Mouse (Mus musculus): ENCODE measurements at regions not wholly inside any gene's neighbourhood (a gene's known extent, or its start where the extent isn't known, plus 50 kb on each side); places are given as distances from the start of the nearest gene placed in this dataset.

DNA sequence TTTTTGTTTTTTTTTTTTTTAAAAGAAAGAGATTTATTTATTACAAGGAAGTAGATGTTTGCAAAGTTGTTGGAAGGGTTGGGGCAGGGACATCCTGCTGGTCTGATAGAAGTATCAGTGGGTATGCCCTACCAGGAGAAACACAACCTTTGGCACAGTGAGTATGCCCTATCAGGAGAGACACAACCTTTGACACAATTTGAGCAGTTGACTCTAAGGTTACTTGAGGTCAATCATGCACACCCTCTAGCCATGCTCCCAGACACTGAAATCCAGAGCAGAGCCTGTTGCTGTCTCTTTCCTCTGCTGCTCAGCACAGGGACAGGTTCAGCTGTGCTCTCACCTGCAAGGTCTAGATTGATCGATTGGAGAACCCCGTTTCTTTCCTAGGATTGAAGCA lies 164.2 kb upstream of the Gjb5 start:
- no peaks in the 10 kb centered on the region for H3K36me3 ChIP-seq (ENCODE audit: insufficient read depth, low read length)
- H3K4me3 ChIP-seq (replicated peaks; ENCODE audit: low read length) = no peak overlapping the region
- H3K27me3 ChIP-seq (ENCODE audit: insufficient read depth, low read length) = no peaks in the 10 kb centered on the region
- no peaks in the 10 kb centered on the region for H3K9me3 ChIP-seq (ENCODE audit: low read length)
- no peaks in the 10 kb centered on the region for H3K4me1 ChIP-seq (replicated peaks; ENCODE audit: low read depth, low read length)
- TF ChIP-seq CTCF (conservative IDR thresholded peaks at IDR 0.05; ENCODE audit: low read length) = no peak
- TF ChIP-seq POU5F1 (IDR thresholded peaks at IDR 0.05; ENCODE audit: borderline replicate concordance, low read length) = no peak
- no peak for TF ChIP-seq NANOG (IDR thresholded peaks at IDR 0.05; ENCODE audit: borderline replicate concordance, low read length)

DNA sequence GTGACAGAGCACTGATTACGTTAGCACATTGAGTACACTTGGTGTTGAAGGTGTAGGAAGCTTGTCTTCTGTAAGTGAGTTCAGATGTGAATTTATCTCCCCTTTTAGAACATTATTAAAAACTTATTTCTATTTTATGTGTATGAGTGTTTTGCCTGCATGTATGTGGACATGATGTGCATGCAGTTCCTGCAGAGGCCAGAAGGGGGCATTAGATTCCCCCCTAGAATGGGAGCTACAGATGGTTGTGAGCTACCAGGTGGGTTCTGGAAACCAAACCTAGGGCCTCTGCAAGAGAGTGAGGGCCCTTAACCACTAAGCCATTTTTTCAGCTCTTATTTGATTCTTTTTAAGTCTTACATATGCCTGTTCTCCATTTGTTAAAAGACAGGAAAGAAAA lies 160.0 kb upstream of the Gjb5 start:
- no peaks in the 10 kb centered on the region for H3K4me1 ChIP-seq (replicated peaks; ENCODE audit: low read depth, low read length)
- H3K27me3 ChIP-seq (ENCODE audit: insufficient read depth, low read length) = no peaks in the 10 kb centered on the region
- TF ChIP-seq POU5F1 (IDR thresholded peaks at IDR 0.05; ENCODE audit: borderline replicate concordance, low read length) (no peak), CTCF (conservative IDR thresholded peaks at IDR 0.05; ENCODE audit: low read length) (peak; percentile 76), NANOG (IDR thresholded peaks at IDR 0.05; ENCODE audit: borderline replicate concordance, low read length) (no peak)
- H3K36me3 ChIP-seq (ENCODE audit: insufficient read depth, low read length) = no peaks in the 10 kb centered on the region
- no peak overlapping the region for H3K4me3 ChIP-seq (replicated peaks; ENCODE audit: low read length)
- no peaks in the 10 kb centered on the region for H3K9me3 ChIP-seq (ENCODE audit: low read length)

DNA sequence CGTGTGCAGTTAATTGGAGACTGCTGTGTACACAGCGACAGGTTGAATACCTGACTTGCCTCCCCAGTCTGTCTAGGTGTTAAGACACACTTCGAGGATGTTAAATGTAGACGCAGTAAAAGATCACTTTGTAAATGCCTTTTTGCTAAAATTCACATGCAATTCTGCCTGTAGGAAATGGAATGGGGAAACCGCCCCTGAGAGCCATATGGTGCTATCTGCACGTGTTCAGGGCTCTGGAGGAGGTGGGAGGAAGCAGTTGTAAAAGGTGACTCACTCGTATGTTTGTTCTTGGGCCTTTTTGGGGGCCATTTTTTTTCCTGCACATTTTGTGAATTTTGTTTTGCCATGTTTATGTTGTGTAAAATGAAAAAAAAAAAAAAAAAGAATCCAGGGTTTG lies 159.6 kb upstream of the Gjb5 start:
- TF ChIP-seq CTCF (conservative IDR thresholded peaks at IDR 0.05; ENCODE audit: low read length) = no peak
- no peak for TF ChIP-seq POU5F1 (IDR thresholded peaks at IDR 0.05; ENCODE audit: borderline replicate concordance, low read length)
- TF ChIP-seq NANOG (IDR thresholded peaks at IDR 0.05; ENCODE audit: borderline replicate concordance, low read length) = no peak
- Histone ChIP-seq H3K4me3 (replicated peaks; ENCODE audit: low read length) (no peak overlapping the region), H3K36me3 (ENCODE audit: insufficient read depth, low read length) (no peaks in the 10 kb centered on the region), H3K9me3 (ENCODE audit: low read length) (no peaks in the 10 kb centered on the region), H3K27me3 (ENCODE audit: insufficient read depth, low read length) (no peaks in the 10 kb centered on the region), H3K4me1 (replicated peaks; ENCODE audit: low read depth, low read length) (no peaks in the 10 kb centered on the region)

DNA sequence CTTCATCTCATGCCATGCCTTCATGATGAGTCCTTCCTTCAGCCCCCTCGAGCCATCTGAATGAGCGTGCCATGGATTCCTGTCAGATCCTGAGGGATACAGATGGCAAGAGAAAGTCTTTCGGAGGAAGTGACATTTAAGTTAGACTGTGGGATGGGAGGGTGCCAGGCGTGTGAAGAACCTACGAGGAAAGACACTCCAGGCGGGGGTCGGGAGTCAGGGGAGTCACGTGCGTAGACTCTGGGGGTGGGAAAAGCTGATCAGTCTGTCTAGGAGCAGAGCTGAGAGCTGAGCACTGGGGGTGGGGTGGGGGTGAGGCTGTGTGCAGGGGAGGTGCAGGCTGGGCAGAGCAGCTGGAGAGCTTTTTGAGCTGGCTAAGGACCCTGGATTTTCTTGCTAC lies 152.0 kb upstream of the Gjb5 start:
- H3K27me3 ChIP-seq (ENCODE audit: insufficient read depth, low read length) = no peaks in the 10 kb centered on the region
- H3K4me3 ChIP-seq (replicated peaks; ENCODE audit: low read length) = no peak overlapping the region
- no peaks in the 10 kb centered on the region for H3K4me1 ChIP-seq (replicated peaks; ENCODE audit: low read depth, low read length)
- H3K36me3 ChIP-seq (ENCODE audit: insufficient read depth, low read length) = no peaks in the 10 kb centered on the region
- no peaks in the 10 kb centered on the region for H3K9me3 ChIP-seq (ENCODE audit: low read length)
- TF ChIP-seq NANOG (IDR thresholded peaks at IDR 0.05; ENCODE audit: borderline replicate concordance, low read length) (no peak), CTCF (conservative IDR thresholded peaks at IDR 0.05; ENCODE audit: low read length) (no peak), POU5F1 (IDR thresholded peaks at IDR 0.05; ENCODE audit: borderline replicate concordance, low read length) (no peak)

DNA sequence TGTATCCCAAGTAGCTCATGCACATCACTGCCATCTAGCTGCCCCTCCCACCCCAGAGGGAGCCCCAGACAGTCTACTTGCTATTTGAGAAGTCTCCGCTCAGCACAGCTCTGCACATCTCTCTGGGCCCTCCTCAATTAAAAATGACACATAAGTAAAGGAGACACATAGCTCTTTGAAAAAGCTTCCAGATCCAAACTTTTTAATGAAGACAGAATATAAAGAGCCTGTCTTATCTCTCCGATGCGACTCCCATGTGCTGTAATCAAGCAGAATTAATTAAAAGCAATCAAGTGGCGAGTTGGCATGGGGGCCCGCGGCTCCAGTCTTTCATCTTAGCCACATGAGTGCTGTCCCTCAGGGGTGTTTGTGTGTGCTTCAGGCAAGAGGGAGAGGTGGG lies 144.6 kb upstream of the Gjb5 start:
- H3K9me3 ChIP-seq (ENCODE audit: low read length) = no peaks in the 10 kb centered on the region
- TF ChIP-seq CTCF (conservative IDR thresholded peaks at IDR 0.05; ENCODE audit: low read length) (no peak), NANOG (IDR thresholded peaks at IDR 0.05; ENCODE audit: borderline replicate concordance, low read length) (no peak), POU5F1 (IDR thresholded peaks at IDR 0.05; ENCODE audit: borderline replicate concordance, low read length) (no peak)
- 0 out of 2 replicates have a peak, but pooled peaks cover 3% of the 10 kb centered on the region for H3K27me3 ChIP-seq (ENCODE audit: insufficient read depth, low read length)
- no peak overlapping the region for H3K4me3 ChIP-seq (replicated peaks; ENCODE audit: low read length)
- no peaks in the 10 kb centered on the region for H3K36me3 ChIP-seq (ENCODE audit: insufficient read depth, low read length)
- H3K4me1 ChIP-seq (replicated peaks; ENCODE audit: low read depth, low read length) = peaks cover 6% of the 10 kb centered on the region; the same call in 1 of the 2 replicates

DNA sequence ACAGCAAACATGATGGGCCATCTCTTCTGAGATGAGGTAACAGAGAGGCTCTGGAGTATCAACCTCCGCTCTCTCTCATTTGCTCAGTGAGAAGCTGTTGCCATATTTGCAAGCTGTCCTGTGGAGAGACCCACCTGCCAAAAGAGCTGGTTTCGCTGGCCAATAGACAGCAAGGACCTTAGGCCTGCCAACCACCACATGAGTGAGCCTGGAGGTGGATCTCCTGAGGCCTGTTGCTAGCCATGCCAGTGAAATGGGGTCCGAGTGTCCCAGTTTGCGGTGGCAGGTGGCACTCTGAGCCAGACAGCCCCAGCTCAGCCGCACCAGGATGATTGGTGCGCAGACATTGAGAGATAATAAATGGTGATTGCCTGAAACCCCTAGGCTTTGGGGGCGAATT lies 143.9 kb upstream of the Gjb5 start:
- peaks cover 6% of the 10 kb centered on the region; the same call in 1 of the 2 replicates for H3K4me1 ChIP-seq (replicated peaks; ENCODE audit: low read depth, low read length)
- H3K4me3 ChIP-seq (replicated peaks; ENCODE audit: low read length) = no peak overlapping the region
- H3K36me3 ChIP-seq (ENCODE audit: insufficient read depth, low read length) = no peaks in the 10 kb centered on the region
- H3K27me3 ChIP-seq (ENCODE audit: insufficient read depth, low read length) = 0 out of 2 replicates have a peak, but pooled peaks cover 3% of the 10 kb centered on the region
- no peak for TF ChIP-seq CTCF (conservative IDR thresholded peaks at IDR 0.05; ENCODE audit: low read length)
- no peak for TF ChIP-seq POU5F1 (IDR thresholded peaks at IDR 0.05; ENCODE audit: borderline replicate concordance, low read length)
- TF ChIP-seq NANOG (IDR thresholded peaks at IDR 0.05; ENCODE audit: borderline replicate concordance, low read length) = no peak
- H3K9me3 ChIP-seq (ENCODE audit: low read length) = no peaks in the 10 kb centered on the region

DNA sequence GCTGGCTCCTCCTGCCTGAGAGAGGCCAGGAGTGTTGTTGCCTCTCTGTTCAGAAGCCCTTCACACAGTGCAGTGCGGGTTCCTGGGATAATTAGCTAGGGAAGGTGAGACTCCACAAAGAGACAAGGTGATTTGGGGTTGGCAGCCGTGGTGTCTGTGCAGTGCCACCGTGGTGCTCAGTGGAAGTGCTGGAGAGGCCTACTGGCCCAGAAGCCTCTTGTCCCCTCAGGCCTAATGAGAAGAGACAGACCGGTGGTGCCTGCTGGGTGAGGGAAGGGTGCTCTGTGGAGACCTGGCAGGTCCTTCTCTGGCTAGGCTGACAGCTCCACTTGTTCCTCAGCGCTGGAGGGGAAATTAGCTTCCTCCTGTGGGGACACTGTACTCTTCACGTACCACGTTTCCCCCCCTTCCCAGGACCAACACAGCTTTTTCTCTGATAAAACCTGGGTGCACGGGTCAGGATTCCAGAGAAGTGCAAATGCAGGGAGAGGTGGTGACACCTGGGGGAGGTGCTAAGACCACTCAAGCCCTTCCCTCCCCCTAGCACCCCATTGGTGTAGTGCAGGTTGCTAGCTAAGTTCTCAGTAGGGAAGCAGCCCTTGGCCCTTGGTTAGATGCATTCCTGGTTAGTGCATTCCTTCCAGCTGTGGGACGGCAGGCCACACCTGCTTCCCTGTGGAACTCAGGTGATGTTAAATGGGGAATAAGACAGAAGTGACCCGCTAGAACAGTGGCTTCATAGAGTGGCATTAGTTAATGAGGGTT lies 129.2 kb upstream of the Gjb5 start:
- Histone ChIP-seq H3K4me3 (replicated peaks; ENCODE audit: low read length) (no peak overlapping the region), H3K27me3 (ENCODE audit: insufficient read depth, low read length) (peaks cover 4% of the 10 kb centered on the region), H3K4me1 (replicated peaks; ENCODE audit: low read depth, low read length) (peaks cover 10% of the 10 kb centered on the region), H3K9me3 (ENCODE audit: low read length) (peaks cover 3% of the 10 kb centered on the region; the same call in 1 of the 2 replicates), H3K36me3 (ENCODE audit: insufficient read depth, low read length) (no peaks in the 10 kb centered on the region)
- no peak for TF ChIP-seq CTCF (conservative IDR thresholded peaks at IDR 0.05; ENCODE audit: low read length)
- TF ChIP-seq NANOG (IDR thresholded peaks at IDR 0.05; ENCODE audit: borderline replicate concordance, low read length) = no peak
- TF ChIP-seq POU5F1 (IDR thresholded peaks at IDR 0.05; ENCODE audit: borderline replicate concordance, low read length) = no peak

DNA sequence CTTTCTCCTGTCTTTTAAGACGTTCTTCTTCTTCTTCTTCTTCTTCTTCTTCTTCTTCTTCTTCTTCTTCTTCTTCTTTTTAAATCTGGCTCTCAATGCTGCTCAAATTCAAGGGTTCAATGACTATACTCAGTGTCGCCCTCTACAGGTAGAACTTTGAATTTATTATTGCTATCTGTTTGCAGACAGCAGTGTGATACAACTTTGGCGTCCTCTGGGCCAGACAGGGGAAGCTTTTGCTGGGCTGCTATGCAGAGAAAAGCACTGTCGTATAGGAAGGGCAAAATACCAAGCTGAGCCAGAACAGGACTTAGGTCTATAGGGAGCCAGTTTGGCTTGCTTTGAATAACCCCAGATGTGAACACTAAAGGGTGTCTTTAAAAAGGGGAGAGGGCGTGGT lies 127.3 kb upstream of the Gjb5 start:
- Histone ChIP-seq H3K9me3 (ENCODE audit: low read length) (peaks cover 3% of the 10 kb centered on the region; the same call in 1 of the 2 replicates), H3K4me3 (replicated peaks; ENCODE audit: low read length) (no peak overlapping the region), H3K4me1 (replicated peaks; ENCODE audit: low read depth, low read length) (peaks cover 10% of the 10 kb centered on the region), H3K36me3 (ENCODE audit: insufficient read depth, low read length) (no peaks in the 10 kb centered on the region), H3K27me3 (ENCODE audit: insufficient read depth, low read length) (peaks cover 4% of the 10 kb centered on the region)
- no peak for TF ChIP-seq NANOG (IDR thresholded peaks at IDR 0.05; ENCODE audit: borderline replicate concordance, low read length)
- peak; percentile 48 for TF ChIP-seq CTCF (conservative IDR thresholded peaks at IDR 0.05; ENCODE audit: low read length)
- TF ChIP-seq POU5F1 (IDR thresholded peaks at IDR 0.05; ENCODE audit: borderline replicate concordance, low read length) = no peak
